Mouse (Mus musculus) limb, embryonic 14.5 days (tissue): Measurements from ENCODE around the gene Rit1. TPM values are rescaled to one million over a fixed set of nuclear protein-coding genes. Genes with fewer than 3 reads are reported as not detected.

Experiments used
- ATAC-seq: fragments of 200-750 bp; cut with Nextera tagmentation; 2 replicates; pipeline ENCODE4 v1.8.0; 2017; ENCODE audit warnings: low read depth, moderate number of reproducible peaks, moderate TSS enrichment; ENCODE audit not compliant: low FRiP score
- DNase-seq: peaks from one replicate; pipeline ENCODE4 v3.0.0-alpha.2; 2015; ENCODE audit warnings: low spot score
- H3K27ac ChIP-seq: fragments of 300-500 bp; sonication (generic); replicated peaks from 2 replicates; pipeline ENCODE4 v1.5.1; 2014; ENCODE audit warnings: low read depth, mild to moderate bottlenecking, low read length, moderate library complexity, mixed read lengths
- H3K27me3 ChIP-seq: fragments of 300-500 bp; sonication (generic); 2 replicates; pipeline ENCODE4 v1.6.1; 2014; ENCODE audit warnings: low read length, mixed read lengths; ENCODE audit not compliant: control insufficient read depth, insufficient read depth
- H3K36me3 ChIP-seq: fragments of 300-500 bp; sonication (generic); 2 replicates; pipeline ENCODE4 v1.6.1; 2014; ENCODE audit warnings: mild to moderate bottlenecking, low read length, moderate library complexity, mixed read lengths; ENCODE audit not compliant: control insufficient read depth, insufficient read depth
- H3K4me1 ChIP-seq: fragments of 300-500 bp; sonication (generic); 2 replicates; pipeline ENCODE4 v1.6.1; 2014; ENCODE audit warnings: antibody characterized with exemption, low read length, mixed read lengths; ENCODE audit not compliant: control insufficient read depth, insufficient read depth
- H3K4me2 ChIP-seq: fragments of 300-500 bp; sonication (generic); replicated peaks from 2 replicates; pipeline ENCODE4 v1.6.1; 2014; ENCODE audit warnings: low read depth, mild to moderate bottlenecking, low read length, moderate library complexity; ENCODE audit not compliant: severe bottlenecking
- H3K4me3 ChIP-seq: fragments of 300-500 bp; sonication (generic); replicated peaks from 2 replicates; pipeline ENCODE4 v1.5.1; 2014; ENCODE audit warnings: low read length
- H3K9ac ChIP-seq: fragments of 300-500 bp; sonication (generic); 2 replicates; pipeline ENCODE4 v1.6.1; 2014; ENCODE audit warnings: mild to moderate bottlenecking, low read depth, low read length, moderate library complexity; ENCODE audit not compliant: severe bottlenecking
- H3K9me3 ChIP-seq: fragments of 300-500 bp; sonication (generic); 2 replicates; pipeline ENCODE4 v1.6.1; 2016; ENCODE audit warnings: low read length; ENCODE audit not compliant: control insufficient read depth
- POLR2A ChIP-seq: fragments of 200-500 bp; IDR thresholded peaks from 2 replicates; pipeline ENCODE4 v1.8.0; 2012; ENCODE audit warnings: inconsistent platforms, mild to moderate bottlenecking, moderate library complexity, borderline replicate concordance; ENCODE audit not compliant: insufficient read depth, insufficient read length; ENCODE audit errors: extremely low read depth
- WGBS: fragments of 180-500 bp; shearing (Covaris S2); extraction: QIAGEN DNeasy Blood & Tissue Kit; methylation state at CpG from one replicate; pipeline ENCODE4 v1.1.7; 2014; 5-methylcytosine and 5-hydroxymethylcytosine counted together
- polyA plus RNA-seq, 2 experiments: library from polyadenylated mRNA; depleted of rRNA in 1 of 2; stranded (reverse) in 1 of 2; unstranded in 1 of 2; fragments of >200 nt; fragmentation: Nextera tagmentation in 1 of 2; extraction: Ambion mirVana in 1 of 2; gene quantifications; 2 replicates each; pipeline versions ENCODE4 v1.2.1 to v1.2.3; 2012 to 2014

The Rit1 gene
- polyA plus RNA-seq, 2 experiments: 46.8 to 64.3 TPM

- 88% methylated on average over 9 of the region's 9 CpGs for WGBS
- H3K36me3 ChIP-seq: peaks cover 38% of the 10 kb centered on the region
- TF ChIP-seq POLR2A: no peak
Measured at GRCm38 (mm10) chr3:88745534-88745933, 28.9 kb downstream of the Rit1 start.

GRCm38 (mm10) chr3:88746139-88746870 is 29.7 kb downstream of the Rit1 start:
- no peaks in the 10 kb centered on the region for H3K27me3 ChIP-seq
- H3K4me3 ChIP-seq: no peak overlapping the region
- no peak for DNase-seq
- 93% methylated on average over 15 of the region's 15 CpGs for WGBS
- no peak for TF ChIP-seq POLR2A
- H3K4me2 ChIP-seq: no peak overlapping the region
- peaks cover 38% of the 10 kb centered on the region for H3K36me3 ChIP-seq
- H3K9me3 ChIP-seq: peaks cover 22% of the 10 kb centered on the region
- no peak for ATAC-seq
- H3K9ac ChIP-seq: no peak overlapping the region
- H3K4me1 ChIP-seq: no peaks in the 10 kb centered on the region
- no peak overlapping the region for H3K27ac ChIP-seq

More at GRCm38 (mm10) chr3:88745534-88745933, 28.9 kb downstream of the Rit1 start:
- H3K9me3 ChIP-seq: peaks cover 22% of the 10 kb centered on the region
- no peak overlapping the region for H3K9ac ChIP-seq
- no peak overlapping the region for H3K27ac ChIP-seq
- no peak overlapping the region for H3K4me2 ChIP-seq
- H3K4me1 ChIP-seq: no peaks in the 10 kb centered on the region
- H3K27me3 ChIP-seq: no peaks in the 10 kb centered on the region
- DNase-seq (no peak), ATAC-seq (no peak)
- no peak overlapping the region for H3K4me3 ChIP-seq

GRCm38 (mm10) chr3:88746871-88747231 is 30.2 kb downstream of the Rit1 start:
- TF ChIP-seq POLR2A: no peak
- H3K4me1 ChIP-seq: no peaks in the 10 kb centered on the region
- 83% methylated on average over 4 of the region's 4 CpGs for WGBS
- no peak for ATAC-seq
- peaks cover 22% of the 10 kb centered on the region for H3K9me3 ChIP-seq
- H3K9ac ChIP-seq: no peak overlapping the region
- H3K27me3 ChIP-seq: no peaks in the 10 kb centered on the region
- H3K27ac ChIP-seq: no peak overlapping the region
- peaks cover 34% of the 10 kb centered on the region for H3K36me3 ChIP-seq
- H3K4me3 ChIP-seq: no peak overlapping the region
- no peak for DNase-seq
- H3K4me2 ChIP-seq: no peak overlapping the region

- ATAC-seq (no peak), DNase-seq (peak; percentile 11)
- H3K27me3 ChIP-seq: no peaks in the 10 kb centered on the region
- 78% methylated on average over 4 of the region's 4 CpGs for WGBS
- no peak overlapping the region for H3K4me3 ChIP-seq
- H3K36me3 ChIP-seq: peaks cover 10% of the 10 kb centered on the region
- H3K9me3 ChIP-seq: no peaks in the 10 kb centered on the region
- no peak overlapping the region for H3K27ac ChIP-seq
- H3K4me1 ChIP-seq: no peaks in the 10 kb centered on the region
- H3K4me2 ChIP-seq: no peak overlapping the region
- TF ChIP-seq POLR2A: no peak
- no peak overlapping the region for H3K9ac ChIP-seq
Measured at GRCm38 (mm10) chr3:88754283-88754682, 37.6 kb downstream of the Rit1 start.

- no peaks in the 10 kb centered on the region for H3K4me1 ChIP-seq
- peaks cover 13% of the 10 kb centered on the region for H3K36me3 ChIP-seq
- ATAC-seq (no peak), DNase-seq (no peak)
- no peaks in the 10 kb centered on the region for H3K27me3 ChIP-seq
- H3K4me3 ChIP-seq: no peak overlapping the region
- WGBS: 49% methylated on average over 3 of the region's 3 CpGs
- no peaks in the 10 kb centered on the region for H3K9me3 ChIP-seq
- no peak for TF ChIP-seq POLR2A
- H3K27ac ChIP-seq: no peak overlapping the region
- H3K9ac ChIP-seq: no peak overlapping the region
- H3K4me2 ChIP-seq: no peak overlapping the region
Measured at GRCm38 (mm10) chr3:88755541-88755940, 38.9 kb downstream of the Rit1 start.
